Mouse (Mus musculus) stomach, postnatal 0 days (tissue): ENCODE results near the gene Gck. TPM values are rescaled to one million over a fixed set of nuclear protein-coding genes. Genes with fewer than 3 reads are reported as not detected.

Source experiments
- ATAC-seq: fragments of 200-750 bp; cut with Nextera tagmentation; 2 replicates; pipeline ENCODE4 v1.8.0; 2017; ENCODE audit not compliant: low FRiP score, low TSS enrichment
- DNase-seq: peaks from one replicate; pipeline ENCODE4 v3.0.0-alpha.2; 2016; ENCODE audit warnings: low spot score
- H3K27ac ChIP-seq: fragments of 300-500 bp; sonication (generic); replicated peaks from 2 replicates; pipeline ENCODE4 v1.5.1; 2014; ENCODE audit warnings: mild to moderate bottlenecking, control low read depth
- H3K27me3 ChIP-seq: fragments of 300-500 bp; sonication (generic); 2 replicates; pipeline ENCODE4 v1.6.1; 2014; ENCODE audit warnings: low read length; ENCODE audit not compliant: control insufficient read depth, insufficient read depth
- H3K36me3 ChIP-seq: fragments of 300-500 bp; sonication (generic); 2 replicates; pipeline ENCODE4 v1.6.1; 2014; ENCODE audit warnings: low read length, mixed read lengths; ENCODE audit not compliant: control insufficient read depth, insufficient read depth
- H3K4me1 ChIP-seq: fragments of 300-500 bp; sonication (generic); replicated peaks from 2 replicates; pipeline ENCODE4 v1.6.1; 2014; ENCODE audit warnings: antibody characterized with exemption; ENCODE audit not compliant: control insufficient read depth, insufficient read depth
- H3K4me2 ChIP-seq: fragments of 300-500 bp; sonication (generic); replicated peaks from 2 replicates; pipeline ENCODE4 v1.6.1; 2014; ENCODE audit warnings: low read depth, mild to moderate bottlenecking, control low read depth, moderate library complexity
- H3K4me3 ChIP-seq: fragments of 300-500 bp; sonication (generic); 2 replicates; pipeline ENCODE4 v1.5.1; 2014; ENCODE audit warnings: low read depth, low read length, control low read depth
- H3K9ac ChIP-seq: fragments of 300-500 bp; sonication (generic); 2 replicates; pipeline ENCODE4 v1.6.1; 2014; ENCODE audit warnings: mild to moderate bottlenecking, low read length, control low read depth, mixed read lengths
- H3K9me3 ChIP-seq: fragments of 300-500 bp; sonication (generic); 2 replicates; pipeline ENCODE4 v1.6.1; 2016; ENCODE audit warnings: low read length; ENCODE audit not compliant: control insufficient read depth
- CTCF ChIP-seq: IDR thresholded peaks from 2 replicates; pipeline ENCODE4 v1.5.1; 2016; ENCODE audit warnings: antibody characterized with exemption, low read depth, mild to moderate bottlenecking, moderate library complexity
- EP300 ChIP-seq: optimal IDR thresholded peaks from 2 replicates; pipeline ENCODE3; 2016; ENCODE audit warnings: antibody characterized with exemption
- WGBS: fragments of 180-500 bp; shearing (Covaris S2); extraction: QIAGEN DNeasy Blood & Tissue Kit; methylation state at CpG from one replicate; pipeline ENCODE4 v1.1.7; 2014; 5-methylcytosine and 5-hydroxymethylcytosine counted together
- polyA plus RNA-seq: library from polyadenylated mRNA; unstranded; fragments of >200 nt; fragmentation: Nextera tagmentation; extraction: Ambion mirVana; gene quantifications from 2 replicates; pipeline ENCODE4 v1.2.1, GENCODE M21; 2015

Gck gene
- polyA plus RNA-seq, 1 experiment from 2014 or later = 1.9 TPM

- H3K9me3 ChIP-seq = no peaks in the 10 kb centered on the region
- ATAC-seq (no peak), DNase-seq (no peak)
- TF ChIP-seq EP300 = no peak
- TF ChIP-seq CTCF = no peak
- H3K36me3 ChIP-seq = peaks cover 11% of the 10 kb centered on the region
- H3K4me1 ChIP-seq = no peaks in the 10 kb centered on the region
- no peak overlapping the region for H3K9ac ChIP-seq
- H3K4me3 ChIP-seq = no peak overlapping the region
- 90% methylated on average over 16 of the region's 16 CpGs for WGBS
- no peaks in the 10 kb centered on the region for H3K27me3 ChIP-seq
- no peak overlapping the region for H3K4me2 ChIP-seq
- H3K27ac ChIP-seq = no peak overlapping the region
These were observed 80.5 kb downstream of the Gck start for GRCm38 (mm10) chr11:5869331-5869730.

GRCm38 (mm10) chr11:5868324-5868723 lies 81.6 kb downstream of the Gck start:
- Histone ChIP-seq H3K36me3 (peaks cover 4% of the 10 kb centered on the region), H3K27me3 (no peaks in the 10 kb centered on the region), H3K9me3 (no peaks in the 10 kb centered on the region), H3K27ac (no peak overlapping the region), H3K4me3 (no peak overlapping the region), H3K4me1 (no peaks in the 10 kb centered on the region), H3K9ac (no peak overlapping the region), H3K4me2 (no peak overlapping the region)
- DNase-seq (no peak), ATAC-seq (no peak)
- TF ChIP-seq CTCF (no peak), EP300 (no peak)
- WGBS = 87% methylated on average over 12 of the region's 12 CpGs

GRCm38 (mm10) chr11:5867196-5867595 lies 82.7 kb downstream of the Gck start:
- Histone ChIP-seq H3K36me3 (no peaks in the 10 kb centered on the region; the same call in none of the 2 replicates), H3K4me1 (no peaks in the 10 kb centered on the region), H3K9ac (no peak overlapping the region), H3K27ac (no peak overlapping the region), H3K9me3 (no peaks in the 10 kb centered on the region), H3K4me2 (no peak overlapping the region), H3K4me3 (no peak overlapping the region), H3K27me3 (no peaks in the 10 kb centered on the region)
- DNase-seq (no peak), ATAC-seq (no peak)
- TF ChIP-seq EP300 (no peak), CTCF (no peak)
- 83% methylated on average over 2 of the region's 2 CpGs for WGBS

- Histone ChIP-seq H3K27ac (no peak overlapping the region), H3K4me2 (peak overlapping the region; percentile 73), H3K4me3 (peak overlapping the region; percentile 46), H3K4me1 (peaks cover 6% of the 10 kb centered on the region; the same call in 1 of the 2 replicates), H3K9ac (peak overlapping the region; percentile 63; the same call in 1 of the 2 replicates), H3K27me3 (no peaks in the 10 kb centered on the region), H3K36me3 (no peaks in the 10 kb centered on the region), H3K9me3 (no peaks in the 10 kb centered on the region)
- ATAC-seq = no peak
- TF ChIP-seq CTCF (no peak), EP300 (no peak)
- 16% methylated on average over 15 of the region's 15 CpGs for WGBS
- no peak for DNase-seq
These were observed 87.3 kb downstream of the Gck start for GRCm38 (mm10) chr11:5862394-5863105.

- TF ChIP-seq EP300 (no peak), CTCF (no peak)
- H3K27me3 ChIP-seq = no peaks in the 10 kb centered on the region
- 0 out of 2 replicates have a peak within 1 kb of the TSS, but pooled peaks have one; percentile 13 for H3K27ac ChIP-seq
- DNase-seq (peak; percentile 61), ATAC-seq (peak; percentile 66; the same call in 1 of the 2 replicates)
- no peaks in the 10 kb centered on the region for H3K9me3 ChIP-seq
- peaks cover 6% of the 10 kb centered on the region; the same call in 1 of the 2 replicates for H3K4me1 ChIP-seq
- peak within 1 kb of the TSS; percentile 46 for H3K4me3 ChIP-seq
- no peaks in the 10 kb centered on the region for H3K36me3 ChIP-seq
- H3K4me2 ChIP-seq = peak within 1 kb of the TSS; percentile 73
- 3% methylated on average over 44 of the region's 59 CpGs for WGBS
- H3K9ac ChIP-seq = peak within 1 kb of the TSS; percentile 63
These were observed 88.0 kb downstream of the Gck start, which contains the start of gene Aebp1 for GRCm38 (mm10) chr11:5861678-5862393. Aebp1 (plus strand) TSS chr11:5861947.

- TF ChIP-seq EP300 (no peak), CTCF (no peak)
- no peaks in the 10 kb centered on the region for H3K27me3 ChIP-seq
- no peak overlapping the region for H3K4me3 ChIP-seq
- DNase-seq (no peak), ATAC-seq (no peak)
- 45% methylated on average over 6 of the region's 6 CpGs for WGBS
- H3K9ac ChIP-seq = no peak overlapping the region
- H3K4me1 ChIP-seq = peaks cover 6% of the 10 kb centered on the region; the same call in 1 of the 2 replicates
- H3K36me3 ChIP-seq = no peaks in the 10 kb centered on the region
- no peaks in the 10 kb centered on the region for H3K9me3 ChIP-seq
- no peak overlapping the region for H3K27ac ChIP-seq
- H3K4me2 ChIP-seq = no peak overlapping the region
These were observed 89.2 kb downstream of the Gck start for GRCm38 (mm10) chr11:5860639-5861038.
